In the genomic region with DNA sequence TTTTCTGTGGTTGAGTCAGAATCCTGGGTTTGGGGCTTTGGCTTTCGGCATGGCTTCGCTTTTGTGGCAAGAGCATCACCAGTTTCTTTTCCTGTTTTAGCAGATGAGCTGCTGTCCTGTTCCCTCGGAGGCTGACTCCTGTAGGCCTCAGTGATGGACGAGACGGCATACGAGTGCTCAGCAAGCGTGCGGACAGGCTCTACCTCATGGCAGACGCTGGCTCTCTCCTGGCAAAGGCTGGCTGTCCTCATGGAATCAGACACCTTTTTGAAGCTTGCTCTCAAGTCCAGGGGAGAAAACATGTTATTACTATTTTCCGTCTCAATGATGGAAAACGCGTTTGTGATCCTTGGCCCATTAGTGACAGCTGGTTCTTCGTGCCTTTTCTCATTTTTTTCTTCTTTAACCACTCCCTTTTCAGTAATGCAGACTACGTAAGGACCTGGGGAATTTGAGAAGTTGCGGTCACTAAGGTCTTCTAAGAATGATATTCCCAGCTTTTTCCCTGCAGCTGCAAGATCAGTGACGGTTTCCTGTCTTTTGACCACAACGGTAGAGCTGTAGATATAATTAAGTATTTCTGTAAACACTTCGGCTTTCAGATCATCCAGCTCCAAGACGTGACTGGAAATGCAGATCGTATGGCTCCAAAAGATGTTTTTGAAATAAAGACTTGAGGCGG, we compare ENCODE assay signal across 24 mouse cellular contexts. TPM values are rescaled to one million over a fixed set of nuclear protein-coding genes. Genes with fewer than 3 reads are reported as not detected.
DNase-seq lines count a peak whose midpoint lies in the region; ATAC-seq and TF ChIP-seq lines count a peak whose summit lies in the region.
"Had no signal": no experiment of that assay in that cellular context is flagged by ENCODE, and none has a peak within 500 bp of the region (broad histone marks: within the 10 kb centered on the region; RNA-seq: fewer than 3 reads in every experiment).

No protein-coding gene starts in this region.

- TF ChIP-seq CTCF in heart, adult 2 months (IDR thresholded peaks at IDR 0.05): no peak
- TF ChIP-seq CTCF in lung, embryonic 14.5 days (IDR thresholded peaks at IDR 0.05; ENCODE audit: low read depth): no peak
- TF ChIP-seq CTCF in intestine, postnatal 0 days (IDR thresholded peaks at IDR 0.05; ENCODE audit: low read depth): no peak

- TF ChIP-seq POLR2A in heart, adult 2 months (IDR thresholded peaks at IDR 0.05; ENCODE audit: insufficient read depth, low read depth, low read length): no peak

- WGBS in heart, adult 2 months: 72% methylated on average over 21 of the region's 21 CpGs
- WGBS in lung, embryonic 14.5 days: 34% methylated on average over 21 of the region's 21 CpGs
- WGBS in intestine, postnatal 0 days: 76% methylated on average over 21 of the region's 21 CpGs

- no peak for TF ChIP-seq EP300 in heart, adult 2 months (IDR thresholded peaks at IDR 0.05; ENCODE audit: insufficient read depth, low read depth, low read length)

- peaks cover 6% of the 10 kb centered on the region for H3K36me3 ChIP-seq in heart, adult 2 months (ENCODE audit: control insufficient read depth, insufficient read depth, low read length)
- H3K36me3 ChIP-seq in lung, embryonic 14.5 days (ENCODE audit: insufficient read depth): peaks cover 41% of the 10 kb centered on the region
- H3K36me3 ChIP-seq in intestine, postnatal 0 days (ENCODE audit: control insufficient read depth, insufficient read depth): peaks cover 40% of the 10 kb centered on the region

- H3K4me1 ChIP-seq in heart, adult 2 months (ENCODE audit: control insufficient read depth, insufficient read depth, low read length): peaks cover 5% of the 10 kb centered on the region
- H3K4me1 ChIP-seq in lung, embryonic 14.5 days (ENCODE audit: insufficient read depth): peaks cover 7% of the 10 kb centered on the region; the same call in 1 of the 2 replicates
- H3K4me1 ChIP-seq in brown adipose tissue, adult 24 weeks (ENCODE audit: control insufficient read depth, insufficient read depth, insufficient read length, low read length): peaks cover 25% of the 10 kb centered on the region
- 0 out of 2 replicates have a peak, but pooled peaks cover 2% of the 10 kb centered on the region for H3K4me1 ChIP-seq in intestine, postnatal 0 days (replicated peaks; ENCODE audit: control insufficient read depth, insufficient read depth, low read length)
- H3K4me1 ChIP-seq: midbrain, embryonic 12.5 days had no signal

- H3K9ac ChIP-seq in heart, adult 2 months (ENCODE audit: low read depth, low read length): no peak overlapping the region
- no peak overlapping the region for H3K9ac ChIP-seq in lung, embryonic 14.5 days
- no peak overlapping the region for H3K9ac ChIP-seq in intestine, postnatal 0 days (ENCODE audit: low read depth, low read length)
- H3K9ac ChIP-seq: liver, postnatal 0 days; midbrain, embryonic 12.5 days had no signal

- peak overlapping the region; percentile 24 for H3K27ac ChIP-seq in heart, adult 2 months
- H3K27ac ChIP-seq in lung, embryonic 14.5 days (ENCODE audit: low read depth): peak overlapping the region; percentile 85
- peak overlapping the region; percentile 76 for H3K27ac ChIP-seq in brown adipose tissue, adult 24 weeks (replicated peaks; ENCODE audit: low read depth, low read length)
- peak overlapping the region; percentile 41 for H3K27ac ChIP-seq in intestine, postnatal 0 days (ENCODE audit: low read depth, low read length)
- H3K27ac ChIP-seq: hindbrain, postnatal 0 days; limb, embryonic 10.5 days; midbrain, embryonic 12.5 days had no signal

- peak in 1 of 2 experiments; percentile 17 for DNase-seq in heart, adult 2 months
- no peak for DNase-seq in heart, postnatal 4 days
- peak; percentile 77 for DNase-seq in lung, embryonic 14.5 days
- no peak for DNase-seq in lung, postnatal 14 days
- no peak for DNase-seq in frontal cortex, postnatal 36 days (ENCODE audit: low spot score in 2 of 2)
- DNase-seq in B cell, adult 2 months: no peak
- DNase-seq: adrenal gland, adult 2 months; cerebellum, adult 2 months; cerebellum, postnatal 36 days; embryo, embryonic 11 days; gastrocnemius, postnatal 36 days; kidney, adult 18-20 months; kidney, postnatal 10 days; liver; liver, postnatal 0 days; right cerebral cortex, postnatal 14 days had no signal

- H3K4me3 ChIP-seq in heart, adult 2 months: no peak overlapping the region
- no peak overlapping the region for H3K4me3 ChIP-seq in lung, embryonic 14.5 days (ENCODE audit: low read depth, low read length)
- no peak overlapping the region for H3K4me3 ChIP-seq in brown adipose tissue, adult 24 weeks (ENCODE audit: insufficient read depth, low read depth, low read length)
- no peak overlapping the region for H3K4me3 ChIP-seq in intestine, postnatal 0 days (ENCODE audit: low read depth, low read length)
- H3K4me3 ChIP-seq: limb, embryonic 10.5 days; midbrain, embryonic 12.5 days had no signal

- H3K4me2 ChIP-seq in lung, embryonic 14.5 days: no peak overlapping the region
- no peak overlapping the region for H3K4me2 ChIP-seq in intestine, postnatal 0 days (replicated peaks; ENCODE audit: low read depth)
- H3K4me2 ChIP-seq: midbrain, embryonic 12.5 days had no signal

- H3K79me2 ChIP-seq in heart, adult 2 months (replicated peaks; ENCODE audit: control insufficient read depth, insufficient read depth, low read length): peaks cover 2% of the 10 kb centered on the region; the same call in 1 of the 2 replicates

- no peaks in the 10 kb centered on the region for H3K9me3 ChIP-seq in lung, embryonic 14.5 days (ENCODE audit: low read depth, low read length)
- no peaks in the 10 kb centered on the region for H3K9me3 ChIP-seq in intestine, postnatal 0 days (ENCODE audit: control insufficient read depth)
- H3K9me3 ChIP-seq: G1E; limb, embryonic 10.5 days; midbrain, embryonic 12.5 days had no signal

- H3K27me3 ChIP-seq in heart, adult 2 months (ENCODE audit: control insufficient read depth, insufficient read depth, low read length): no peaks in the 10 kb centered on the region
- H3K27me3 ChIP-seq in lung, embryonic 14.5 days (ENCODE audit: insufficient read depth, low read length): no peaks in the 10 kb centered on the region
- H3K27me3 ChIP-seq in intestine, postnatal 0 days (replicated peaks; ENCODE audit: control insufficient read depth, insufficient read depth, low read length): no peaks in the 10 kb centered on the region
- H3K27me3 ChIP-seq: CH12.LX; midbrain, embryonic 12.5 days had no signal

- intact Hi-C loops in heart, adult 2 months (cut with DNase I): no loop called here

- ATAC-seq in lung, embryonic 14.5 days (ENCODE audit: insufficient read depth): peak; percentile 53
- no peak for ATAC-seq in intestine, postnatal 0 days
- ATAC-seq: forebrain, embryonic 16.5 days; hindbrain, postnatal 0 days; liver, postnatal 0 days had no signal

RNA-seq across cellular contexts. Expression of gene Rasa2, which starts 56.9 kb away (rescaled TPM):
- total RNA-seq in heart, adult 2 months (2021): 1 to 10 TPM; 5.5 to 6.0 TPM
- polyA plus RNA-seq in heart, adult 2 months (2012; rRNA removed): 2.1 and 3.0 TPM in 2 replicates
- total RNA-seq in heart, postnatal 4 days (2021): 1 to 10 TPM; 9.3 to 9.7 TPM
- polyA plus RNA-seq in lung, embryonic 14.5 days (2014; fragmentation: Nextera tagmentation; extraction: Ambion mirVana): 18.7 and 21.4 TPM in 2 replicates
- 2.6 and 5.7 TPM in 2 replicates for polyA plus RNA-seq in brown adipose tissue, adult 24 weeks (2012; ENCODE audit: insufficient read depth, insufficient read length, missing spikeins)
- polyA plus RNA-seq in intestine, postnatal 0 days (2015; fragmentation: Nextera tagmentation; extraction: Ambion mirVana): 16.2 and 18.2 TPM in 2 replicates

Comparison
In these comparisons a context has a peak if more than half of its experiments do, and no peak if none do; other contexts are left out.
1. H3K27ac ChIP-seq: peak in every context shown above with its lines; median percentile 85 in lung, embryonic 14.5 days; 76 in brown adipose tissue, adult 24 weeks; 41 in intestine, postnatal 0 days; 24 in heart, adult 2 months.